Mouse (Mus musculus): ENCODE measurements around the gene Smarcc2. TPM values are rescaled to one million over a fixed set of nuclear protein-coding genes. Genes with fewer than 3 reads are reported as not detected.

Smarcc2 gene
- total RNA-seq, 1 experiment from 2014 or later = 119 TPM

DNA sequence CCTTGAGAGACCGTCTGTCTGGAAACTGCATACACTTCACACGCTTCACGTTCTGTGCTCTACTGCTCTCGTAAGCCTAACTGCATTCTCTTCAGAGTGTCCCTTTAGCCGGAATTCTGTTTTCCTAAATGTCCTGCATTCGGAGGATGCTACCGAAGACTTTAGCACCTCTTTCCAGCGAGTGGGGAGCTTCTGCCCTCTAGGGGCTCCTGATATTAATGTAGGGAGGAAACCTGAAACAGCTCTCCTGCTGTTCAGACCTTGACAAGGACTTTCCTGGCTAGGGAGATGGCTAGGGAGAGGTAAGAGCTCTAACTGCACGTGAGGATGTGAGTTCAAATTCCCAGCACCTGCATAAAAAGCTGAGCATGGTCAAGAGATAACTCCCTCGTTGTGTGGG lies 18.6 kb upstream of the Smarcc2 start:
- no peak for ATAC-seq (ENCODE audit: extremely low read depth, insufficient number of reproducible peaks, low FRiP score, poor library complexity, severe bottlenecking)

GRCm38 (mm10) chr10:128441324-128442119 lies 17.5 kb upstream of the Smarcc2 start:
- no peak for ATAC-seq (ENCODE audit: extremely low read depth, insufficient number of reproducible peaks, low FRiP score, poor library complexity, severe bottlenecking)

GRCm38 (mm10) chr10:128442718-128443117 lies 16.3 kb upstream of the Smarcc2 start:
- ATAC-seq (ENCODE audit: extremely low read depth, insufficient number of reproducible peaks, low FRiP score, poor library complexity, severe bottlenecking) = no peak

- ATAC-seq (ENCODE audit: extremely low read depth, insufficient number of reproducible peaks, low FRiP score, poor library complexity, severe bottlenecking) = no peak
Measured at GRCm38 (mm10) chr10:128444354-128444753, 14.7 kb upstream of the Smarcc2 start.

- ATAC-seq (ENCODE audit: extremely low read depth, insufficient number of reproducible peaks, low FRiP score, poor library complexity, severe bottlenecking) = no peak
Measured at GRCm38 (mm10) chr10:128445407-128445806, 13.6 kb upstream of the Smarcc2 start.

- ATAC-seq (ENCODE audit: extremely low read depth, insufficient number of reproducible peaks, low FRiP score, poor library complexity, severe bottlenecking) = no peak
Measured at GRCm38 (mm10) chr10:128451014-128451413, 8.0 kb upstream of the Smarcc2 start.

DNA sequence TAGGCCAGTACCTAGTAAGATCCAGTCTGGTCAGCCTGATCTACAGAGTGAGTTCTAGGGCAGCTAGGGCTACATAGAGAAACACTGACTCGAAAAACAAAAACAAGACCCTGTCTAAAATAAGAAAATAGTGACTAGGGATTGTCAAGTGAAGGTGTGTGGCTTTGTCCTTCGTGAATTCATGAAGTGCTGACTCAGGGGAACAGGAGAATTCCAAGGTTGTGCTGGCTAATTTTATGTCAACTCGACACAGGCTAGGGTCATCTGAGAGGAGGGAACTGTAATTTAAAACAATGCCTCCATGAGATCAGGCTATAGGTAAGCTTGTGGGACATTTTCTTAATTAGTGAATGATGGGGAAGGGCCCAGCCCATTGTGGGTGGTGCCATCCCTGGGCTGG lies 4.6 kb upstream of the Smarcc2 start:
- no peak for ATAC-seq (ENCODE audit: extremely low read depth, insufficient number of reproducible peaks, low FRiP score, poor library complexity, severe bottlenecking)

DNA sequence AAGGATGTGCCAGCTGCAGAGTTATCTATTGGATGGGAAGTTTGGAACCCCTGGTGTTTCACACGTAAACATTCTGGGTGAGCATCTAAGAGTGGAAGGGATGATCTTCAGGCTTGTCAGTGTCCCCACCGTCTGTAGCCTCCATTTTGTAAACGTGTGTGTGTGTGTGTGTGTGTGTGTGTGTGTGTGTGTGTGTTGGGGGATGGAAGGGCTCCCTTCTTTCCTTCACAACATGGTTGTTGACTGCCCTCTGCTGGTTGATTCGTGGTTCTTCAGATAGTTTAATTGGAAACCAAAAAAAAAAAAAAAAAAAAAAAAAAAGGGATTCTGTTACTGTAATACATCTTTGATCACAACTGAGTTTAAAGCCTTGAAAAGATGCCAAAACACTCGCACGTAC lies 3.8 kb upstream of the Smarcc2 start:
- peak; percentile 62 for ATAC-seq (ENCODE audit: extremely low read depth, insufficient number of reproducible peaks, low FRiP score, poor library complexity, severe bottlenecking)

- no peak for ATAC-seq (ENCODE audit: extremely low read depth, insufficient number of reproducible peaks, low FRiP score, poor library complexity, severe bottlenecking)
Measured at GRCm38 (mm10) chr10:128457676-128458075, 1.4 kb upstream of the Smarcc2 start.

DNA sequence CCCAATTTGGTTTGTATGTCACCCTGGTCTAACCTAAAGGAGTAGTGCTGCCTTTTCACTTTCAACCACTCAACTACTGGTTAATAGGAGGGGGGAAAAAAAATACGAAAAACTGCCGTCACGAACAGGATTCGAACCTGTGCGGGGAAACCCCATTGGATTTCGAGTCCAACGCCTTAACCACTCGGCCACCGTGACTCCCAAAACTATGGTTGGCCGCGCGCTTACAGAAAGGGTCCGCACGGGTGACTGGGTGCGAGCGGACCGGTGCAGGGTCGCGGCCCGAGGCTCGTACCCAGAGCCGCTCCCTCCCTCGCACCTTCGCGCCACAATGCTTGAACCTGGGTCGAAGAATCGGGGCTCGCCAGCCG lies 715 bp upstream of the Smarcc2 start:
- ATAC-seq (ENCODE audit: extremely low read depth, insufficient number of reproducible peaks, low FRiP score, poor library complexity, severe bottlenecking) = peak; percentile 13; the same call in 1 of the 2 replicates

GRCm38 (mm10) chr10:128459409-128460269 lies 591 bp downstream of the Smarcc2 start:
- ATAC-seq (ENCODE audit: extremely low read depth, insufficient number of reproducible peaks, low FRiP score, poor library complexity, severe bottlenecking) = 0 out of 2 replicates have a peak, but pooled peaks have one; percentile 23

DNA sequence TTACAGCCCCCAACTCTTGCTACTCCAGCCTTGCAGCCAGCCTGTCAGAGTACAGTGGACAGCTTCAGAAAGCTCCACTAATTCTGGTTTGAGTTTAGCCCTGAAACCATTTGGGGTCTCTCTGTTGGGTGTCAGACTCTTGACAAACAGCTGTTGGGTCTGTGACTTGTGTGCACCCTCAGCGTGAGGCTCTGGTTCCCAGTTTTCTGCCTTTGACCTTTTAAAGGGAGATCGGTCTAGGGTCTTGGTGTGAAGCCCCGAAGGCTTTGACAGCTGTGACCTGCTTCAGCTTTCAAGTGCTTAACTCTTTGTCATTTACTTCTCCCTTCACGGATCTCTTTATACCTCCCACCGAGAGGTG lies 1.2 kb downstream of the Smarcc2 start:
- no peak for ATAC-seq (ENCODE audit: extremely low read depth, insufficient number of reproducible peaks, low FRiP score, poor library complexity, severe bottlenecking)

GRCm38 (mm10) chr10:128474366-128474765 lies 15.3 kb downstream of the Smarcc2 start:
- no peak for ATAC-seq (ENCODE audit: extremely low read depth, insufficient number of reproducible peaks, low FRiP score, poor library complexity, severe bottlenecking)

- ATAC-seq (ENCODE audit: extremely low read depth, insufficient number of reproducible peaks, low FRiP score, poor library complexity, severe bottlenecking) = no peak
Measured at GRCm38 (mm10) chr10:128486370-128486769, 27.3 kb downstream of the Smarcc2 start.

- no peak for ATAC-seq (ENCODE audit: extremely low read depth, insufficient number of reproducible peaks, low FRiP score, poor library complexity, severe bottlenecking)
Measured at GRCm38 (mm10) chr10:128487861-128488712, 29.0 kb downstream of the Smarcc2 start.

GRCm38 (mm10) chr10:128488776-128489175 lies 29.7 kb downstream of the Smarcc2 start:
- no peak for ATAC-seq (ENCODE audit: extremely low read depth, insufficient number of reproducible peaks, low FRiP score, poor library complexity, severe bottlenecking)

DNA sequence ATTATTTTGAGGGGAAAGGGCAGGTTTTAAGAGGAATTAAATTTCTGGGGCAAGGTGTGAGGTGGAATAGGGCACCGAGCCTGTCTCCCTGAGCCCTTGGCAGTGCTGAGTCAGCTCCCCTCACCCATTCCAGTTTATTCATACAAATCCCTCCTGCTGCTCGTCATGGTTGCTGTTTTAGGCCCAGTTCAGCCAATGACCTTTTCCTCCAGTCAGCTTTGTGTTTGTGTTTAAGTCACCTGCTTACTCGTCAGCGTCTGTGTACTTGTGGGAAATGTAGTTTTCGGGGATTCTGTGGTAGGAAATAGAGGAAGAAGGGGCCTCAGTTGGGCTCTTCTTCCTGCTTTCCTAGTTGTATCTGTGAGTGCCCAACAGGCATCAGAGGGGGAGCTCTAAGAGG lies 30.3 kb downstream of the Smarcc2 start:
- ATAC-seq (ENCODE audit: extremely low read depth, insufficient number of reproducible peaks, low FRiP score, poor library complexity, severe bottlenecking) = no peak

DNA sequence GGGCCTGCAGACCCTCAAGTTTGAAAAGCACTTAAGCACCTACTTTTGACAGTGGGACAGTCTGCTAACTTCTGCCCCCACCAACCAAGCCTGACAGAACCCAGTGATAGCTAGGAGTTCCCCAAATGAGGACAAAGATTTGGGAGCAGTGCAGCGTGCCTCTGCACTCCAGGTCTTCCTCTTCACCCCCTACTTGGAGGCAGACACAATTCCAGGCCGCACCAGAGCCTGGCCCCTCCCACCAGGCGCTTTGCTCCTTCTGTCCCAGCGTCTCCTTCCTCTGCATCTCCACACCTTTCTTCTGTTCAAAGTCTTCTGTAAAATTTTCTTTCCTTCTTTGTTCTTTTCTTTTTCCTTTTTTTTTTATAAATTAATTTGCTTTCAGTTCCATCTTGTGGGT lies 30.7 kb downstream of the Smarcc2 start:
- no peak for ATAC-seq (ENCODE audit: extremely low read depth, insufficient number of reproducible peaks, low FRiP score, poor library complexity, severe bottlenecking)

GRCm38 (mm10) chr10:128490232-128490631 lies 31.2 kb downstream of the Smarcc2 start:
- ATAC-seq (ENCODE audit: extremely low read depth, insufficient number of reproducible peaks, low FRiP score, poor library complexity, severe bottlenecking) = no peak

All from neutrophil, adult 5-6 weeks (primary cell).